Mouse (Mus musculus): ENCODE data around the gene Traf3. TPM values are rescaled to one million over a fixed set of nuclear protein-coding genes. Genes with fewer than 3 reads are reported as not detected.

Gene Traf3
- total RNA-seq, 2 experiments from 2014 or later, result 15.0 to 21.8 TPM

GRCm38 (mm10) chr12:111152981-111153710, 13.0 kb upstream of the Traf3 start:
- peak; percentile 62 for ATAC-seq (replicated peaks; ENCODE audit: poor library complexity, severe bottlenecking)

GRCm38 (mm10) chr12:111153946-111154345, 12.2 kb upstream of the Traf3 start:
- no peak for ATAC-seq (replicated peaks; ENCODE audit: poor library complexity, severe bottlenecking)

GRCm38 (mm10) chr12:111154641-111155040, 11.5 kb upstream of the Traf3 start:
- ATAC-seq (replicated peaks; ENCODE audit: poor library complexity, severe bottlenecking), result no peak

- no peak for ATAC-seq (replicated peaks; ENCODE audit: poor library complexity, severe bottlenecking)
These were observed 10.4 kb upstream of the Traf3 start for GRCm38 (mm10) chr12:111155756-111156155.

- ATAC-seq (replicated peaks; ENCODE audit: poor library complexity, severe bottlenecking), result peak; percentile 79
These were observed 6.3 kb upstream of the Traf3 start for GRCm38 (mm10) chr12:111159659-111160428.

GRCm38 (mm10) chr12:111160871-111161270, 5.3 kb upstream of the Traf3 start:
- no peak for ATAC-seq (replicated peaks; ENCODE audit: poor library complexity, severe bottlenecking)

GRCm38 (mm10) chr12:111161943-111162311, 4.2 kb upstream of the Traf3 start:
- no peak for ATAC-seq (replicated peaks; ENCODE audit: poor library complexity, severe bottlenecking)

- no peak for ATAC-seq (replicated peaks; ENCODE audit: poor library complexity, severe bottlenecking)
These were observed 3.7 kb upstream of the Traf3 start for GRCm38 (mm10) chr12:111162312-111163061.

GRCm38 (mm10) chr12:111164310-111164751, 1.8 kb upstream of the Traf3 start:
- ATAC-seq (replicated peaks; ENCODE audit: poor library complexity, severe bottlenecking), result peak; percentile 62

GRCm38 (mm10) chr12:111165146-111165812, 891 bp upstream of the Traf3 start:
- peak; percentile 26 for ATAC-seq (replicated peaks; ENCODE audit: poor library complexity, severe bottlenecking)

- no peak for ATAC-seq (replicated peaks; ENCODE audit: poor library complexity, severe bottlenecking)
These were observed 615 bp downstream of the Traf3 start for GRCm38 (mm10) chr12:111166681-111167289.

- ATAC-seq (replicated peaks; ENCODE audit: poor library complexity, severe bottlenecking), result no peak
These were observed 2.7 kb downstream of the Traf3 start for GRCm38 (mm10) chr12:111168891-111169290.

GRCm38 (mm10) chr12:111178772-111179171, 12.6 kb downstream of the Traf3 start:
- no peak for ATAC-seq (replicated peaks; ENCODE audit: poor library complexity, severe bottlenecking)

- ATAC-seq (replicated peaks; ENCODE audit: poor library complexity, severe bottlenecking), result no peak
These were observed 15.7 kb downstream of the Traf3 start for GRCm38 (mm10) chr12:111181848-111182247.

- ATAC-seq (replicated peaks; ENCODE audit: poor library complexity, severe bottlenecking), result no peak
These were observed 16.2 kb downstream of the Traf3 start for GRCm38 (mm10) chr12:111182378-111182777.

GRCm38 (mm10) chr12:111184476-111184875, 18.3 kb downstream of the Traf3 start, which contains the start of gene 4930595D18Rik:
Gene 4930595D18Rik (minus strand): TSS chr12:111184491.
- peak; percentile 74 for ATAC-seq (replicated peaks; ENCODE audit: poor library complexity, severe bottlenecking)

- no peak for ATAC-seq (replicated peaks; ENCODE audit: poor library complexity, severe bottlenecking)
These were observed 20.8 kb downstream of the Traf3 start for GRCm38 (mm10) chr12:111186986-111187385.

GRCm38 (mm10) chr12:111188295-111188694, 22.1 kb downstream of the Traf3 start:
- no peak for ATAC-seq (replicated peaks; ENCODE audit: poor library complexity, severe bottlenecking)

GRCm38 (mm10) chr12:111190355-111190754, 24.2 kb downstream of the Traf3 start:
- peak; percentile 67 for ATAC-seq (replicated peaks; ENCODE audit: poor library complexity, severe bottlenecking)

GRCm38 (mm10) chr12:111190891-111191290, 24.7 kb downstream of the Traf3 start:
- ATAC-seq (replicated peaks; ENCODE audit: poor library complexity, severe bottlenecking), result no peak
